Mouse (Mus musculus): ENCODE data around the gene Kif17.

- no peak for TF ChIP-seq CTCF (IDR thresholded peaks at IDR 0.05; ENCODE audit: low read depth, low read length)
- TF ChIP-seq GATA1 (IDR thresholded peaks at IDR 0.05; ENCODE audit: borderline replicate concordance, low read length) = no peak
- TF ChIP-seq POLR2AphosphoS5 (IDR thresholded peaks at IDR 0.05; ENCODE audit: insufficient replicate concordance, low read depth, low read length) = no peak
- no peak for TF ChIP-seq GATA2 (IDR thresholded peaks at IDR 0.05; ENCODE audit: borderline replicate concordance, low read depth, low read length)
Observed at GRCm38 (mm10) chr4:138331647-138332046, 81.4 kb downstream of the Kif17 start.
